Mouse (Mus musculus) mesoderm, embryonic 11.5 days (tissue): ENCODE results near the gene Ift74.
"Not testable (repeated sequence)": the region's sequence is repeated elsewhere in the genome, so short reads cannot be mapped to it uniquely, and the experiment has no call there.

Experiments used
- DNase-seq: peaks from one replicate; pipeline ENCODE4 v3.0.0-alpha.2; 2012; ENCODE audit warnings: low read depth, low spot score

The Ift74 gene

GRCm38 (mm10) chr4:94613972-94614626 lies at the start of gene Ift74:
TSS of gene Ift74 (plus strand) at chr4:94614491.
- DNase-seq = peak; percentile 98

DNA sequence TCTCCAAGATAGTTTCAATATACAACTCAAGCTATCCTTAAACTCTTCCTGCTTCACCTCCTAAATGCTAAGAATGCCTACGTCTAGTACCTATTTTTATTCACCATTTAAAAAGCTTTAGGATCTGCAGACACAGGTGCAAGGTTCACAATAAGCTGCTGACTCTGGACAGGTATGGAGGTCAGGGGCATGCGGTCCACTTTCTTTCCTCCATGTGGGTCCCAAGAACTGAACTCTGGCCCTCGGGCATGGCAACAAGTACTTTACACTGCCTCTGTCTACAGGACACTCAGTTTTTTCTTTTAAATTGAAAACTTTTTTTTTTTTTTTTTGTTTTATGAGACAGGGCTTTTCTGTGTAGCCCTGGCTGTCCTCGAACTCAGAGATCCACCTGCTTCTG lies 41.6 kb upstream of the Ift74 start:
- no peak for DNase-seq

- no peak for DNase-seq
These were observed 22.4 kb upstream of the Ift74 start for GRCm38 (mm10) chr4:94591765-94592381.

DNA sequence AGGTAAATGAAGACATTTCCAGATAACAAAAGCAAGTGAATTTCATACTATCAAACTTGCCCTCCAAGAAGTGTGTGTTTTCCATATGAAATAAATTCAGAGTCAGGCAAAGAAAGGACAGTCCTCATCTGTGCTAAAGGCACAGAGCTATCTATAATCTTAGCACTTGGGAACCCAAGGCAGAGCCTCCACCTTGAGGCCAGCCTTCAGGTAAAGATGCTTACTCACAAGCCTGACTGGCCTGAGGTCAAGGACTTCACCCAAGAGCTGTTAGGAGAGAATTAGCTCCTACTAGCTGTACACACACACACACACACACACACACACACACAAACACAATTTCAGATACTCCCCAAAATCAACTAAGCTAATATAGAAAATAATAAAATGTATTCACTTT lies 21.6 kb upstream of the Ift74 start:
- DNase-seq = no peak

- no peak for DNase-seq
These were observed 12.9 kb upstream of the Ift74 start for GRCm38 (mm10) chr4:94601395-94601794.

GRCm38 (mm10) chr4:94602496-94603030 lies 11.7 kb upstream of the Ift74 start:
- DNase-seq = no peak

DNA sequence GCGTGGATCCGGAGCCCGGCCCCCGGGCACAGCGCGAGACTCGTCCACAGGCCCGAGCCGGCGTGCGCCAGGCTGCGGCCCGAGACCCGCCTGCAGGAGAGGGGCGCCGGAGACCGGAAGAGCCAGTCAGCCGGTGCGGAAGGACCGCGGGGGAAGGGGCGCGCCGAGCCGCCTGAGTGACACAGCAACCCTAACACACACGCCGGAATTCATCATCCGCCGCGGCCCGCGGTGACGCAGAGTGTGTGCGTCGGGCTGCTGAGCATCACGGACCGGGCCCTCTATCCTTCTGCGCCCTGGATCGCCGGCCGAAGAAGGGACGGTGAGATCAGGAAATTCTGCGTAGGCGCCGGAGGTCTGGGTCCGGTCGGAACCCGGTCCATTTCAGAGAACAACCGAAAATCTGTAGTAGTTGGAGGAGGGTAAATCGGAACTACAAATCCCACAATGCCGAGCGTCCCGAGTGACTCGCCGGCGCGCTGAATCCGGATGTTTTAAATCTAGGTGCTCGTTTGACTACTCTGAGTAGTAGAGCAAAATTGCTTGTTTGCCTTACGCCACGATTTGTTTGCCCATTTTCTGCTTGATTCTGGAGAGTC lies 11.2 kb upstream of the Ift74 start, which contains the start of gene Plaa:
Gene Plaa, minus strand, starts transcription at position 214 of the 599 bp plus-strand sequence.
- peak; percentile 93 for DNase-seq

DNA sequence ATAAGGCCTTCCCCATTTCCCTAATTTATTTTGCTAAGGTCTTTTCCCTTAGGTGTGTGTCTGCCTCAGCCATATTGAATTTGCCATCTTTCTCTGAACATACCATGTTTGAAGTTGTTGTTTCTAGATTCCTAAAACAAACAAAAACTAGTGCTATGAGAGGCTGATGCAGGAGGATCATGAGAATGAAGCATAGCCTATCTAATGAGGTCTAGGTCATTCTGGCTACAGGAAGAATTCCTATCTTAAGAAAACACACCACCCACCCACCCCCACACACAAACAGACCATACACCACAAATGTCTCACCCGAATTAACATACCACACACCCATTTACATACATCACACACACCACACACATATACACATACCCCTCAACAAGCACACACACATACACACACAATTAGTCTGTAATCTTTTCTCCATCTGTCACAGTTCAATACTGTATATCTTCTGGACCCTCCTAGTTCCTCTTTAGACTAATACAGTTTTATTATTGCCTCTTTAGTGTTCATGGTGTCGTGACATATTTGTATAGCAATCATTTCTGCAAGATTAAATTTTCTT lies 9.8 kb upstream of the Ift74 start:
- DNase-seq = no peak

DNA sequence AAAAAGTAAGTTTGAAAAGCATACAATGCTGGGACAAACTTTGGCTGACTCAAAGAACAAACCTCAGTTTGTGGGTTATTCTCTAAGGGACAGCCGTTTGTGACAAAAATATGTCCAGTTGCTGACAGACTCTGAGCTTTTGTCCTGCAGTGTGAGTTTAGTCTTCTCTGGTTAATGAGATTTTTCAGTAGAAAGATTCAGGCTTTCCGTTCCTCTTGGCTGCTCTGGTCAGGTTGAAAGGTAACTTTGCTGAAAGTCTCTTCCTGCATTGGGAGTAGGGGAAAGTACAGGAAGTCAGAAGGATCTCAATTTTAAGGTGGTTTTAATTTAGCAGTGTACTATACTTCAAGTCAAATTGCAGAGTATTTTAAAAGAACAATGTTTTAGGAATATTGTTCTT lies 8.7 kb upstream of the Ift74 start:
- DNase-seq = no peak

DNA sequence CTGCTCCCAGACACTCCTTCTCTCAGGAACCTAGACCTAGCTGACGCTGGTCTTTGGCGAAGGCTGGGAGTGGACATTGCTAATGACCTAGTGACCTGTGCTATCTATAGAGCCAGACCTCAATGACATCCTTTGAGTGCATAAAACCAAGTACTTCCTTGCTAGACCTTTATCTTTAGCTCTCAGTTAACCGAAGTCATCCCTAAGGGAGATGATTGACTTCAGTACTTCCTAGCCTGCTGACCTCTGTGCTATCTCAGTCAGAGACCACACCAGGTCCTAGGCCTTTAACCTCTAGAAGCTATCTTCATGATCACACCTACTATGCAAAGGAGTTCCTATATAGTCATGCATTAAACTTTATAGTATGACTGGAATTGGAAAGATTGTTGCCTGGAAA lies 4.0 kb upstream of the Ift74 start:
- DNase-seq = no peak

DNA sequence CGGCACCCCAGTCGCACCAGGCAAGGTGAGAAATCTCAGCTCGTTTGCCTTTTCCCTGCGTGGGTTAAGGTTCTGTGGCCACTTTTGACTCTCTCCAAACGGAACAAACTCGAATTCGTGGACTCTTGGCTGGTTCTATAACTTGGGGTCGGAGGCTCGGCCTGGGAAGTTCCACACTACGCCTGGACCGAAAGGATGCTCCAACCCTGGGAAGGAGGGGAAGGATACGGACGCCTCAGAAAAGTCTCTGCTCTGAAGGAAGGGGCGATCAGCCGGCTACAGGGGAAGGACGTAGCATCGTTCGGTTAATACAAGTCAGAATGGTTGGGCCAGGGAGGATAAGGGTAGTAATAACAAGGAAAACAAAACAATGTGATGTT lies 326 bp downstream of the Ift74 start:
- no peak for DNase-seq

DNA sequence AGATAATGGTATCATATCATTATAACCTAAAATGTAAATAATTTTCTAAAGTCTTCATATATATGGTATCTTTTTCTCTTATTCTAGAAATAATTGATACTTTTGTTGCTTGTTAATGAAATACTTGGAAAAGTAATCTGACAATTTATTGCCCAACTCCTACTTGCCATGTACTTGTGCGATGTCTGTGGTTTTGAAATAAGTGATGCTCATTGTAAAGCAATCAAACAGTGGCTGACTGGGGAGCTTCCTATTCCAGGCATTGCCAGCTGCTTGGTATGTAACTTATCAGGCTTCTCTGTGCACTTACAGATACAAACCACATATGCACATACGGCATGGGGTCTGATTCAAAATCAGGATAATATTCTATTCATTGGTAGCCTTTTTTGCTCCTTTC lies 5.8 kb downstream of the Ift74 start:
- DNase-seq = no peak

- no peak for DNase-seq
These were observed 28.9 kb downstream of the Ift74 start for GRCm38 (mm10) chr4:94643141-94643540.

DNA sequence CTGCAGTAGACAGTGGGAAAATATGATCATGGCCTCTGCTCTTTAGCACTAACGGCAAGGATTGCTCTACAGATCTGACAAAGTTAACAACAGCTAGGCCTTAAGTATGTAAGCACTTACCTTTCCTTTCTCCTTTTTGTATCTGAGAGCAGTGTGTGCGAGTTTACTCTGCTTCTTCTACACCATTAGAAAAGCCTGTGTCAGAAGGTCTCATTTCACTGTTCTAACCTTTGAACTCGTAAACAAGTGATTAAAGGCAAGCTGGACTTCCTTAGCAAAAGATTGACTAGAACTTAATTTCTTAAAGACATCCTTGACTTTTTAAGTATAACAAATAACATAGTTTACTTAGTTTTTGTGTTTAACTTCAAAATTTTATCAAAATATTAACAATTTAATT lies 35.6 kb downstream of the Ift74 start, which contains the start of gene Lrrc19:
Gene Lrrc19, minus strand, starts transcription at position 225 of the 400 bp plus-strand sequence.
- no peak for DNase-seq

DNA sequence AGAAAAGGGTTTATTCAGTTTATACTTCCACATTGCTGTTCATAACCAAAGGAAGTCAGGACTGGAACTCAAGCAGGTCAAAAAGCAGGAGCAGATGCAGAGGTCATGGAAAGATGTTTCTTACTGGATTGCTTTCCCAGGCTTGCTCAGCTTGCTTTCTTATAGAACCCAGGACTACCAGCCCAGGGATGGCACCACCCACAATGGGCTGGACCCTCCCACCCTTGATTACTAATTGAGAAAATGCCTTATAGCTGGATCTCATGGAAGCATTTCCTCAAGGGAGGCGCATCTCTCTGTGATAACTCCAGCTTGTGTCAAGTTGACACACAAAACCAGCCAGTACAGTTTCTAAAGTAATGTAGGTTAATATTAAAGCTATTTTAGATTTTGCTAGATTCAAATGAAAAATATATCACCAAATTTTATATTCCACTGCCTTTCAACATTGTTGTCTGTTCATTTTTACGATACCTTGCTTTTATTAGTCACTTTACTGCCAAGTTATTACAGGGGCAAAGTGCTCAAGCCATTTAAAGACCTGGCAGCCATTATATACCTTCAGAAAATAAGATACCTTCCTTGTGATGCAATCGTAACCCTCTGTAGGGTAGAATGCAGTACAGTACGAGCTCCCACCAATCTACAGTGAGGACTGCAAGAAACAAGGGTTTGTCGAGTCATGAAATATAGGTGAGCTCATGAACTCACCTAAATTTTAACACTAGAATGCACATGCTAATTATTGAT lies 36.3 kb downstream of the Ift74 start:
- DNase-seq = not testable (repeated sequence)

GRCm38 (mm10) chr4:94669718-94670117 lies 55.4 kb downstream of the Ift74 start:
- DNase-seq = peak; percentile 22

DNA sequence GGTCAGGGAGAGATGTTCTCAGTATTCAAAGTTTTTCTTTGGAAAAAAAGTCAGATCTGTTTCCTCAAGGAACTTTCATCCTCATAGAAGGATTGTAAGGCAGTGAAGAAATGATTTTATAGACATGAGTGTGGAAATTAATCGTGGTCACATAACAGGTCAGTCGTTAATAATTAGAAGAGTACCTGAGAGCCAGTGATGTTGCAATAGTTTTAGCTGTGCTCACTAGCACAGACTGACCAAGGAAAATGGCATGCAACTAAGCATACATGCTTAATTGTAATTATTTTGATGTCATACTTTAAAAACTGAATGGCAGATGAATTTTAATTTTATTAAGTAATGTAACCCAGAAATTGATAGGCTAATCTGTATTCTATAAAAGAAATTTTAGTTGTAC lies 66.4 kb downstream of the Ift74 start:
- no peak for DNase-seq

GRCm38 (mm10) chr4:94681181-94681580 lies 66.9 kb downstream of the Ift74 start:
- no peak for DNase-seq

- DNase-seq = no peak
These were observed 67.7 kb downstream of the Ift74 start for GRCm38 (mm10) chr4:94682029-94682428.

- DNase-seq = no peak
These were observed 69.0 kb downstream of the Ift74 start for GRCm38 (mm10) chr4:94683305-94683704.

DNA sequence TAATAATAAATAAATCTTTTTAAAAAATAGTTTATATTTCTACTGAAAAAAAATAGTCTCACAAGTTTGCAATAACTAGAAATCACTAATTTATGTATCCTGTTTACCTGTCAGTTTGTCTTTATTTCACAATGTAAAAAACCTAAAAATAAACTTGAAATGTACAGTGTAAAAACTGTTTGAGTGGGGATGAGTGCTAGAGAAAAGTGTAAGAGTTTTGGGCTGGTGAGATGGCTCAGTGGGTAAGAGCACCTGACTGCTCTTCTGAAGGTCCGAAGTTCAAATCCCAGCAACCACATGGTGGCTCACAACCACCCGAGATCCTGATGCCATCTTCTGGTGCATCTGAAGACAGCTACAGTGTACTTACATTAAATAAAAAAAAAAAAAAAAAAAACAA lies 75.5 kb downstream of the Ift74 start:
- not testable (repeated sequence) for DNase-seq

DNA sequence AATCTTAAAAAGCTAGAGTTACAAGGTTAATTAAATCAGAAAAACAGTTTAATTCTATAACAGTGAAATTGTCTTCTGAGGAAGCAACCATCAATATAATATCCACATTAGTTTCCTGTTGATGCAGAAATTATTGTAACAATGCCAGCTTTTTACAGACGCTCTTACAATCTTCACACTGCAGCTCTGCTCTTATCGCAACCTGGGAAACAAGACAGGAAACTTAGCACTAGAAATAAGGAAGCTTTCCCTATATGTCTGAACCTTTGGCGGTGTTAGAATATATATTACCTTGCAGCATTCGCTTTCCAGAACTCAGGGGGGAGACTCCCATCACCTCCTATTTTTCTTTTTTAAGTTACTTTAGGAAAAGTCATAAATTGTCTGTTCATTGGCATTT lies 76.8 kb downstream of the Ift74 start:
- DNase-seq = no peak
